Mouse (Mus musculus) spleen, adult 2 months (tissue): ENCODE data around the gene Otog.

ENCODE experiments used
- CTCF ChIP-seq: fragments of 200-500 bp; IDR thresholded peaks from 2 replicates; pipeline ENCODE4 v1.5.1; 2011; ENCODE audit warnings: mild to moderate bottlenecking, inconsistent platforms; ENCODE audit not compliant: insufficient read depth, insufficient read length, insufficient replicate concordance; ENCODE audit errors: extremely low read depth
- POLR2A ChIP-seq: fragments of 200-500 bp; IDR thresholded peaks from 2 replicates; pipeline ENCODE4 v1.6.1; 2011; ENCODE audit warnings: low read depth, low read length, inconsistent platforms

DNA sequence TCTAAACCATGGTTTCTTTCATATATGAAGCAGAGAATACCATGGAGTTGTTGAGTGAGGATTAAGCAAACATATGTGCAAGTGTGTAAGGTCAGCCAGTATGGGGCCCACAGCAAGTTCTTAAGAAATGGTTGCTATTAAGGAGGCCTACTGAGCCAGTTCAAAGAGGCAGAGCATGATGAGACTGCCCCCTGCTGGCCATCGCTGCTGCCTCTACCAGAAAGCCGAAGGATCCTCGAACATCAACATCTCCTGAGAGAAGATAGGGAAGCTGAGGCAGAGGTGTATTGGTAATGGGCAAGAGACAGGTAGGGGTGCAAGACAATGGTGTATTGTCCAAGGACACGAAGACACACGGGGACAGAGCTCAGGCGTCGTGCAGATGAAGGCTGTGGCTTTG, 14.5 kb upstream of the Otog start:
- TF ChIP-seq POLR2A, result no peak
- peak; percentile 75; the same call in 1 of the 2 replicates for TF ChIP-seq CTCF
